Mouse (Mus musculus) G1E-ER4 (cell line): Measurements from ENCODE around the gene Cbx7. TPM values are rescaled to one million over a fixed set of nuclear protein-coding genes. Genes with fewer than 3 reads are reported as not detected.

Experiments
- GATA1 ChIP-seq: IDR thresholded peaks from one replicate; pipeline ENCODE4 v1.8.0; 2012; ENCODE audit warnings: low read length, inconsistent platforms
- polyA plus RNA-seq: library from polyadenylated mRNA; stranded (reverse); fragments of >175 nt; gene quantifications from 2 replicates; pipeline ENCODE4 v1.2.3, GENCODE M21; 2012

Gene Cbx7
- polyA plus RNA-seq, 1 experiment: 9.6 TPM

DNA sequence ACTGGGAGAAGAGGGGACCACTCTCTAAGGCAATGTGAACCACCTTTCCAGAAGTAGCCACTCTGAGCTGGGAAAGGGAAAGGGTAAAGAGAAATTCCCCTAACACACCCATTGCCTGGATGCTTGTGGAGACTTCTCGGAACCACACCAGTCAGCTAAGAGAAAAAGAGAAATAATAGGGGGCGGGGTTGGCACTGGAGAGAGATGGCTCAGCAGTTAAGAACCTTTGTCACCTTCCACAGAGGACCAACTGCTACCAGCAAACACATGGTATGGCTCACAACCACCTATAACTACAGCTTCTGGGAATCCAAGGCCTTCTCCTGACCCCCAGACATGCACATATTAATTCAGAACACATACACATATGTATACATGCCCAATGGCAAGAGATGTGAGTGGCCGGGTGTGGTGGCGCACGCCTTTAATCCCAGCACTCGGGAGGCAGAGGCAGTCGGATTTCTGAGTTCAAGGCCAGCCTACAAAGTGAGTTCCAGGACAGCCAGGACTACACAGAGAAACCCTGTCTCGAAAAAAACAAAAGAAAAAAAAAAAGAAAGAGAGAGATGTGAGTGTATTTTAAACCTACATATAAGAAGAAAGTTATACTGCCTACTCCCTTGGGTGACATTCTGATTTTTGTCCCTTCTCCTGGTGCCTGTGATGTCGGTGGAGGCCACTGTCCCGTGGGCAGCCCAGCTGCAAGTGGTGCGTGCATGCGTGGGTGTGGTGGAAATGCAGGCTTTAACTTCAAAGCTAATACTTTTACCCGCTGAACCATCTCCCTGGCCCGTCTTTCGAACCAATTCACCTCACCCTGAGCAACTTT is 77.7 kb downstream of the Cbx7 start:
- TF ChIP-seq GATA1: no peak

DNA sequence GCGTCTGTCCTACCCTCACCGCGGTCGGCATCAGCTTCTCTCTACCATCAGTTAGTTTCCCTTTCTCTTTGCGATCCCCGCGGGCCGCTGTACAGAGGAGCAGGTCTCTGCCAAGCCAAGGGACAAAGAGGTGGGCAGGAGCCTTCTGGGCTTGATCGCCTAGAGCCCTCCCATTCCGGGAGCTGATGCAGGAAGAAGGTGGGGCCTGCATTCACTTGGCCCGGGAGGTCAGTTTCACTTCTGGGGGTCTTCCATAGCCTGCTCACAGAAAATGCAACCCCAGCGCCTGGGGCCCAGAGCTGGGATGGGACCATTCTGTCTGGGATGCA is 78.7 kb downstream of the Cbx7 start:
- TF ChIP-seq GATA1: no peak

DNA sequence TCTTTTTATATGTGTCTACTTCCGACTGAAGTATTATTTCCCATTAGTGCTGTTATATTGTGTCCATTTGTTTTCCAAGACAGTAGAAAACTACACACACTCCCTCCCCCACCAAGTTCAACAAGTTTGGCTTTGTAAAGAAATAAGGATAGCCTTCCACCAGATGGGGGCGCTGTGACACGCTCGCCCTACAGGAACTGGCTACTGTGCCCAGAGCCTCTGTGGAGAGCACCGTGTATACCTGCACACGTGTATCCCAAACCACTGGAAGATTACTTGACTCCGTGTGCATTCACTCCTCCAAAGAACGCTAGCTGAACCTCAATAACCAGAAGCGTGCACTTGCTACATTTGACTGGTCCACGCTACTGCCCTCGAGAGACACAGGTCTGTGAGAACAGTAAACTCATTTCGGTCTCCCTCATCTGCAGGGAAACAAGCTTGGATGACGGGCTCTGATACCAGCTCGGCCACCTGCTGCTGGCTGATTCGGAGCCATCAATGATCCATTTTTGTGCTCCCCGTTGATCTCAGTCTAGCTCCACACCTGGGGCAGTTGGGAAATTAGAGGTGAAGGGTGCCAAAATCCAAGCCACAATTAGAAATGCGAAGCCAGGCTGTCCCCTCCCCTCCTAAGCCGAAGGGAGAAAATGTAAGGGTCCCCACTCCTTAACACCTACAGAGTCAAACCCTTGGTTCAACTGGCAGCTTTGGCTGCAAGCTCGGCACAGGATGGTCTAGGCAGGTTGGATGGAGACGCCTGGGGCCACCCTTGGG is 79.3 kb downstream of the Cbx7 start, which contains the start of gene Apobec3:
Gene Apobec3 (plus strand): TSS at position 224 of the 777 bp plus-strand sequence.
- TF ChIP-seq GATA1: no peak

DNA sequence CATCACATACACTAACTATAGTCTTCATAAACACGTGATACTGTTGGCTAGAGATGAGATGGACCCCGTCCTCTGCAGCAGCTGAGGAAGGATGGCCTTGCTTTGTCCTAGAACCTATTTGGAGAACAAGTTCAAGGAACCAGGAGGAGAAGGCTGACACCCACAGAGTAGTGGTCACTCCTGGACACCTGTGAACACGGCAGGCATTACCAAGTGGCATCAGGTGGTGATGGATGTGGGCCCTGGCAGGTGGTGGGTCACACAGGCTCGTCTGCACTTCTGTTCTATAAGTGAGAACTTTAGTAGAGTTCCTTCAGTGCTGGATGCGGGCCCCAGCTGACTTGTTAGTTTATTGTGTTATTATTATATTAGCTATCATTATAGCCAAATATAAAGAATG is 86.1 kb downstream of the Cbx7 start:
- TF ChIP-seq GATA1: no peak

DNA sequence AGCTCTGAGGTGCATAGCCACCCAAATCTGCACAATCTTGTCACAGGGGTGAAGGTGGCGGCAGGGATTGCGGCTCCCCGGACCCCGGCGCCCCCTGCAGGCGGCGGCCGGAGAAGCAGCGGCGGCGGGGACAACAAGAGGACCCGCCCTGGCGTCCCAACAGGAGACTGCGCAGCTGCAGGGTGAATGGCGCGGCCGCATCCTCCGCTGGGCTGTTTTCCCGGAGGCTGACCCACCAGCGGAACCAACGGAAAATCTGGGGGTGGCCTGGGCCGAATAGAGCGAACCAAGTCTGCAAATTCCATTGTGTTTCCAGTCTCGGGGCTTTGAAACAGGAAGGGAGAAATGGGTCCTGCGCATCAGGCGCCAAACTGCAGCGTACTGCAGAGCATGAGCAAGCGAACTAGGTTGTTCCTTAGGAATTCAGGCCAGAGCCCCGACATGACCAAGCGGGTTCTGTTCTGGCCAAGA is 87.5 kb downstream of the Cbx7 start:
- no peak for TF ChIP-seq GATA1

DNA sequence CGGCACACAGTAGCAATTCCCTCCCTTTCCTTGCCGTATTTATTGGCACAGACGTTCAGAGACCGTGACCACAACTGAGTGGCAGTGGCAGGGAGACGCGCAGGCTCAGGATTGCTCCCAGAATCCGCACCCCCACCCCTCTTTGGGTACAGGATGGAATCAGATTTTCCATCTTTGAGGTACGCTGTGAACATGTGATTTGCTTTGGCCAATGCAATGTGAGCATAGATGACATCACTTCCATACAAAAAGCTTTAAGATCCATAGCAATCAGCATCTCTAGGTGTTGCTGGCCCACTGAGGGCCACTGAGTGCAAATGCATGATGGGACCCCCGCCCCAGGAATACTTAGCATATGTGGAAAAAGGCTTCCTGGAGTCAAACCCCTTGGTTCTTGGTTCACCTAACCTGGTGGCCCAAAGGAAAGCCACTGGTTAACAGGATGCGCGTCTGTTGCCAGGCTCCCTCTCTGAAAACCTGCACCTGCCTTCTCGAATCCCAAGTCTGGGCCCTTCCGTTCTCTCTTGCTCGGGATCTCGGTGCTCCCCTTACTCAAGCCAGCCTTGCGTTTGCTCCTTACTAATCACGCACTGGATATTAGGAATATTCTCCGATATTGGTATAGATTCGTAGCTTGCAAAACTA is 88.2 kb downstream of the Cbx7 start:
- TF ChIP-seq GATA1: no peak

DNA sequence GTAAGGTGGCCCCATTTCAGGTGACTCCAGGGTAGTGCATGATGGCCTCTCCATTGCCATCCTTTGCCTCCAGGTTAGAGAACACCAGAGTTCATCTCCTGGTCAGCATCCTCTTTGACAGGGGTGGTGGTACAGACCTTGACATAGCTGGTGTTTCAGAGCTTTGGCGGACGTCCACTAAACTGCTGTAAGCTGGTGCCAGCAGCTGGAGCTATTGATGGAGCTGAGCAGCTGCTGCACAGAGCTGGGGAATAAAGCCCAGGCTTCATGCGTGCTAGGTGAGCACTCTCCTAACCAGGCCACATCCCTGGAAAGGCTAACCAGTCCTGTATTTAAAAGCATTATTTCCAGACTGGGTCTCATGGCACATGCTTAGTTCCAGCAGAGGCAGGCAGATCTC is 90.4 kb downstream of the Cbx7 start:
- no peak for TF ChIP-seq GATA1

DNA sequence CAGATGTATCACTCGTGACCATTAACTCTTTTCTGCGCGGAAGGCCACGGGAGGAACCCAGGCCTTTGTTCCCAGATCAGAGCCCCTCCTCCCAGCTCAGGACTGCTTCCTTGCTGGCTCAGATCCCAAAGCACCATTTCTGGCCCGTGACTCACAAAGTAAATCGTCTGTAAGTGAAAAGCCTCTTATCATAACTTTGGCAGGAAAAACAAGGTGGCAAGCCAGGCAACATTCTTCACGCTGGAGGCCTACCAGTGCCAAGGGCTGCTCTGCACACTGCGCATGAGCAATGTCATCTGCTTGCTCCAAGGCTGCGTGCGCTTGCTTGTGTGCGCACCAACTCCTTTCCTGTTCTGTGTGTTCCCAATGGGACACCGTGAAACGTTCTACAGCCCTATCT is 91.6 kb downstream of the Cbx7 start:
- no peak for TF ChIP-seq GATA1

DNA sequence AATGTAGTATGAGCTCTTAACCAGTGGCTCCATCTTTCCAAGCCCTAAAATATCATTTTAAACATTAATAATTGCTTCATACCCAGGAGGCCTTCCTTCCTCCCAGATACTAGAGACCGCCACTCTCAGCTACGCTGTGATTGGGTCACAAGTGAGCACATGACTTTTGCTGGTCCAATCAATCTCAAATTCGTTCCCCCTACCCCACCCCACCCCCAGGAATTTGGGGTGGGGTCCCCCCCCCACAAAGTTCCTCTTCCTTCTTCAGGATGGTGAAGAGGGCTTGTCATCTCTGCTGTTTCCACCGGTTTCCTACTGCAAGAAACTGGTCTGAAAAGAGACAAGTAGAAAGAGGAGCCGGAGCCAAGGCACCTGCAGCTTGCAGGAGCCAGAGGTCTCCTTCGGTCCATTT is 92.2 kb downstream of the Cbx7 start:
- no peak for TF ChIP-seq GATA1

DNA sequence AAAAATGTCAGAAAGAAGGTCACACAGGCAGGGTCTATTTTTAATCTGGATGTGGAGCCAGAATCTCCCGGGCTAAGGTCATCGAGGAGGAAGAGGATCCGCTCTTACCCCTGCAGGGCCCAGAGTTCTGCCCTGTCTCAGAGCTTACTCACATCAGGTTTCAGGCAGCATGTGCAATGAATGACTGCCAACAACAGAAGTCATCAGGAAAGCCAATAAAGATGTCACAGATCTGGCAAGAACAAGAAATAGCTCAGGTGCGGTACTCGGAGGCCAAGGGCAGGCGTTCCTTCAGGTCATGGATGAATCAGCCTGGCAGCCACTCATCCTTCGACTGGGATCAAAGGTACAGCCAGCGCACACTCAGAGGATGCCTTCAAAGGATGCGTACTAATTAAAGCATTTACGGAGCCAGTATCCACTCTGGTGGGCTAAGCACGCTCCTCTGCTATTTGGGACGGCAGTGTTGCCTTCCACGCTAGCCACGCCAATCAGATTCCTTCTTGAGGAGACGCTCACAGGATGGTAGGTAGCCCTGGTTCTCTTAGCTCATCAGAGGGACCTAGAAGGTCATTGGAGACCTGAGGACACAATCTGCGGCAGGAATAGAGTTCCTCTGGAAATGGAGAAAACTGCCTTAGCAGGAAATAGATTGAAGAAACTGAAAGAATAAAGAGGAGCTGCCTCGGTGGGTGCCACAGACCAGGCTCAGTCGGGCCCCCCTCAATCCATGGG is 95.5 kb downstream of the Cbx7 start:
- no peak for TF ChIP-seq GATA1

DNA sequence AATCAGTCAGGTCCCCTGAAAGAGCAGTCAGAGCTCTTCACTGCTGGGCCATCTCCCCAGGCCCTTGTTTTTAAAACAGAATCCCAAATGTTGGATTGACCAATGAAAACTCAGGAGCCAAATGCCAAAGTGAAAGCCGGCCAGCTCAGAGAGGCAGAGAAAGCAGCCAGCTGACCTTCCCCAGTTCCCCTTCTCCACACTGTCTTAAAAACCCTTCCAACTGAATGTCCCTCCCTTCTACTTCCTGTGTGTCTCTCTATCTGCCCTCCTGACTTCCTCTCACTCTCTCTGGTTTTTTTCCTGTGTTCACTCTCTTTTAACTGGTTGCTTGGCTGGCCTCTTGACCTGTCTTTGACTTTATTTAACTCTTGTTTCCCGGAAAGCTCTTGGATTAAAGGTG is 96.9 kb downstream of the Cbx7 start:
- TF ChIP-seq GATA1: no peak

DNA sequence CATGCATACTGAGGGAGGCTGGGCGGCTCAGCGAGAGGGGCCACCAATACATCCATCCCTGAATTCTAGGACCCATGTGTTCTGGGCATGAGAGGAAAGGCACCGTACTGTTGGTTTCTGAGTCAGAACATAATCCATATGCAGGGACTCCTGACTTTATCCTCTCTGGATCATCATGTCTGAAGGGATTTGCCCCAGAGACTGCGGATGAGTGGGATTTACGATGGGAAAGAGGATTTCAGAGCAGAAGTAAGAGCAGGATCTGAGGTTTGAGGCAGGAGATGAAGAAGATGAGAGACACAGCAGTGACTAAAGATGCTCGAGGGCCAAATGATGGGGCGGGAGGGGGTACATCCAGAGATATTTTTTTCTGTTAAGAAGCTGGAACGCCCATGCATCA is 97.4 kb downstream of the Cbx7 start:
- TF ChIP-seq GATA1: no peak

DNA sequence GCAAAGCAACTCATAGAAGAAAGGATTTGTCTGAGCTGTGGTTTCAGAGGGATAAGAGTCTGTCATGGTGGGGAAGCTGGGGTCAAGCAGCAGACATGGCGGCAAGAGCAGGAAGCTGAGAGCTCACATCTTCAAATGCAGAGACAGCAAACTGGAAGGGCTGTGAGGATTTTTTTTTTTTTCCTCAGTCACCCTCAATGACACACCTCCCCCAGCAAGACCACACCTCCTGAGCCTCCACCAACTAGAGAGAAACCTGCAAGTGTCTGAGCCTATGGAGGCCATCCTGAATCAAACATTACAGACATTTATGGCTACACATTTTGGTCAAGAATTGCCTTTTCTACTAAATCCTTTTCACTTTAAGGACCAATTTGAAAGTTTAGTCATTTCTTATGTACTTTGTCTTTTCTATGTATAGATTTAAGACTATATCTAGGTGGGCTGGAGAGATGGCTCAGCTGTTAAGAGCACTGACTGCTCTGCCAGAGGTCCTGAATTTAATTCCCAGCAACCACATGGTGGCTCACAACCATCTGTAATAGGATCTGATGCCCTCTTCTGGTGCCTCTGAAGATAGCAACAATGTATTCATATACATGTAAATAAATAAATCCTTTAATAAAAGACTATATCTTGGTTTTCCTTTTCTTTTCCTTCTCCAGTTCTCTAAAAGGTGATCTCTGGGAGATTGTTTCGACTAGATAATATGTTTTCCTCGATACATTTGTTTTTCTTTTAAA is 103.5 kb downstream of the Cbx7 start:
- no peak for TF ChIP-seq GATA1

Other genes with a start within 250 kb of the Cbx7 start
- 28.7 and 33.4 TPM in 2 replicates for gene Sun2, start 228.6 kb downstream of the Cbx7 start, polyA plus RNA-seq
- gene Dnal4, start 193.3 kb downstream of the Cbx7 start, polyA plus RNA-seq: 21.8 and 30.7 TPM in 2 replicates
- 0.04 TPM in 1 of 2 replicates, not detected in the other for gene Nptxr, start 166.4 kb downstream of the Cbx7 start, polyA plus RNA-seq
- gene Npcd, start 136.9 kb downstream of the Cbx7 start, polyA plus RNA-seq: not detected in 2 replicates
- gene Cbx6, start 136.4 kb downstream of the Cbx7 start, polyA plus RNA-seq: 9.0 and 10.4 TPM in 2 replicates
- 0.64 and 0.77 TPM in 2 replicates for gene Apobec3, start 79.5 kb downstream of the Cbx7 start, polyA plus RNA-seq
- gene Pdgfb, start 43.9 kb upstream of the Cbx7 start, polyA plus RNA-seq: not detected in 2 replicates
- 81.9 and 94.8 TPM in 2 replicates for gene Syngr1, start 120.2 kb upstream of the Cbx7 start, polyA plus RNA-seq
- 41.0 and 159 TPM in 2 replicates for gene Rpl3, start 120.7 kb upstream of the Cbx7 start, polyA plus RNA-seq
- 14.2 and 21.9 TPM in 2 replicates for gene Tab1, start 162.0 kb upstream of the Cbx7 start, polyA plus RNA-seq
- not detected in 2 replicates for gene Mgat3, start 202.6 kb upstream of the Cbx7 start, polyA plus RNA-seq